Mouse (Mus musculus): Measurements from ENCODE around the gene Vill.

Vill gene

DNA sequence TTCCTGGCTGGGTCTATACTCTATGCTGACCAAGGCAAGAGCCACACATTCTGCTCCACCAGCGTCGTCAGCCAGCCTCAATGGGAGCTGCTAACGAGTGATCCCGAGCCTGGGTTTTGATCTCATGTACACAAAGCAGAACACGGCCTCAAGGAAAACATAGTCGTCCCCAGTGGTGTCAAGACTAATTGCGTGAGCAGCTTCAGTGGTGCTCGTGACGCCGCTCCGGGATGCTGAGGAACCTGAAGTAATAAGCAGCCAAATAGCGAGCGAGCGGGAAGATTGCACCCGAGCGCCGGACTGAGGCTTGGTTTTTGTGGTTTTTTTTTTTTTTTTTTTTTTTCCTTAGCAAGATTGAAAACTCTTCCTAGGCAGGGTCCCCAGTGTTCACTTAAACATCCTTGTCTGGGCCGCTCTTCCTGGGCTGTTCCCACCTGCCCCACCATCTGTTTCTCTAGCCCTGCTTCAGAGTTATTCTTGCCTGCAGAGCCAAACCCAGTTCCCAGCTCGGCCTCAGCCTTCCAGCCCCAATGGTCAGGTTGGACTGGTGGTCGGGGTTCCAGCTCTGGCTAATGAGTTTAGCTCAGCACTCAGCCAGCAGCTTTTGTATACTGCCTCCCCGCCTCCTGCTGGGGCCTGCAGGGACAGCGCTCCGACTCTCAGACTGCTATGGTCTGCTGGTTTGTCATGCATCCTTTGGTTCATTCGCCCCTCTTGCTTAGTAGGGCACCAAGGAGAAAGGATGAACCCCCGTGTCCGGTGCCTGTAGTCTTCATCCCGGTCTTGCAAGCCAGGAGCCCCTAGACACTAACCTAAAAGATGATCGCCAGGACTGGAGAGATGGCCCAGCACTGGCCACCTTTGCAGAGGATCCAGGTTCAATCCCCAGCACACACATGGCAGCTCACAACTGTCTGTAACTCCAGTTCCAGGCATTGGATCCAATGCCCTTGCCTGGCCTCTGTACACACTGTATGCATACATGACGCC, 17.6 kb upstream of the Vill start:
- DNase-seq (ENCODE audit: low spot score in 2 of 2), result no peak

DNA sequence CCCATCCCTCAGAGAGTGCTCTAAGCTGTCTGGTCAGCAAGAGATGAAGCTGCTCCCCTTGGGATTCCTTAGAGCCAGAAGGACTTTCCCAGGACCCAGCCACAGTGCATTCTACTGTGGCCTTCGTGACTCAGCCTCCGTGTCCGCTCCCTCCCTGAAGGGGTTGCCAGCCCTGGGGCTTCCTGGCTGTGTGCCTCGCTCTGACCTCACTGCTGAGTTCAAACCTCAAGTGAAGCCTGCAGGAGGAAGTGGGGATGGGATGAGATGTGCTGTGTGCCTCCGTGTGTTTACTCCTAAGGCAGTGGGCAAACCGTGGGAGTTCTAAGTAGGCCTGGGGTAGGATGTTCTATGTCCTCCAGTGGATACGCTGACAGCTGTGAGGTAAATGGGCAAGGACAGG, 16.7 kb upstream of the Vill start:
- peak; percentile 67 to 78 for DNase-seq (ENCODE audit: low spot score in 2 of 2)

DNA sequence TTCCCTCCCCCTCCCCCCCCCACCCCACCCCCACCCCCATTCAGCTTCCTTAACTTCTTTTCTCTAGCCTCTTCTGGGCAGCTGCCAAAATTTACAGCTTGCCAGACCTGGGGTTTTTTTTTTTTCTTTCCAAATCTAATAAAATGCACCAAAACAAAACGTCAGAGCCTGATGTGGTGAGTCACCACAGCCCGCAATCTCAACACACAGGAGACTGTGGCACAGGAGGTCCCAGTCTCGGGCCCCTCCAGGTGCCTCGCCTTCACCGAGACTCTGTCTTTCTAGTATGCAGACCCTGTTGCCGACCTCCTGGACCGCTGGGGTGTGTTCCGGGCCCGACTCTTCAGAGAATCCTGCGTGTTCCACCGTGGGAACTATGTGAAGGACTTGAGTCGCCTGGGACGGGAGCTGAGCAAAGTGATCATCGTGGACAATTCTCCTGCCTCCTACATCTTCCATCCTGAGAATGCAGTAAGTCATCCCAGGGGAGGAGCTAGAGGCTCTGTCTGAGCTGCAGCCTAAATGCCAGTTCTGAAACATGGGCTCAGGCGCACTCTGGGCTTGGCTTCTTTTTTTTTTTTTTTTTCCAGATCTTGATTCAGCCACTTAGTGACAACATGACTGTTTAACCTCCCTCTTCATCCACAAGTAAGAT, 15.4 kb upstream of the Vill start:
- no peak for DNase-seq (ENCODE audit: low spot score in 2 of 2)

DNA sequence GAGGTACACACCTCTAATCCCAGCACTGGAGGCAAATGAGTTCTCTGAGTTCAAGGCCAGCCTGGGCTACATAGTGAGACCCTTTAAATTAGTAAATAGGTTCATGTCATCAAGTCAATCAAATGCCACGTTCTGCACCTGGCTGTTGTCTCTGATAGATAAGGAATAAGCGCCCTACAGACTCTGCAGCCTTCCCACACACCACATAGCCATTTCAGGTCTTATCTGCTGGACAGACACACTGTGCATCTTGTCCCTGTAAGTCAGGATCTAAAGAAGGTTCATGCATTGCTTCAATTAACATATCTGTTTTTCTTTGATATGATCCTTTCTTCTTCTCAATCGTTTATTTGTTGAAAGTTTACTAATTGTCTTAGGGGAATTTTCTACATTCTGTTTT, 14.0 kb upstream of the Vill start:
- DNase-seq (ENCODE audit: low spot score in 2 of 2), result no peak

DNA sequence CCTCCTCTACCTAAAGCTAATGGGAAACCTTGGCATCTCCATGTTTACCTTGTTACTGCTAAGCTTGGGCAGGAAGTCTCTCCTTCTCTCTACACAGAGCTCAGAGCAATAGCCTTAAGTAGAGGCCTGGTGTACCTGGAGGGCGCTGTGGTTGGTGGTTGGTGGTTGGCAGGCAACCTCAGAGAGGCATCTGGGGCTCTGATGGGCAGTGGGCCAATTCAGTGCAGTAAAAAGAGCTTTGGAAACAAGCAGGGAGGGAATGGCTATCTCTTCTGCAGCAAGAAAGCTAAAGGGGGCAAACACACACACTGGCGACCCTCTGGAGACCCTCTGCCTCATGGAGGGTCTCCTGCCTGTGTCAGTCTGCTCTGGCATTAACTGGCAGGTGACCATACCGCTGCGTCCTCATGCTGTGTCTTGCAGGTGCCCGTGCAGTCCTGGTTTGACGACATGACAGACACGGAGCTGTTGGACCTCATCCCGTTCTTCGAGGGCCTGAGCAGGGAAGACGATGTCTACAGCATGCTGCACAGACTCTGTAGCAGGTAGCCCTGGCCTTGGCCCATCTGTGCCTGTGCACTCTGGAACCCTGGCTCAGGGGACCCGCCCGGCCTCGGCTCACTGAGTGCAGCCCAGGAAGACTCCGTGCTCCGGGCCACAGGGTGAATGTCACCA, 12.3 kb upstream of the Vill start:
- no peak for DNase-seq (ENCODE audit: low spot score in 2 of 2)

DNA sequence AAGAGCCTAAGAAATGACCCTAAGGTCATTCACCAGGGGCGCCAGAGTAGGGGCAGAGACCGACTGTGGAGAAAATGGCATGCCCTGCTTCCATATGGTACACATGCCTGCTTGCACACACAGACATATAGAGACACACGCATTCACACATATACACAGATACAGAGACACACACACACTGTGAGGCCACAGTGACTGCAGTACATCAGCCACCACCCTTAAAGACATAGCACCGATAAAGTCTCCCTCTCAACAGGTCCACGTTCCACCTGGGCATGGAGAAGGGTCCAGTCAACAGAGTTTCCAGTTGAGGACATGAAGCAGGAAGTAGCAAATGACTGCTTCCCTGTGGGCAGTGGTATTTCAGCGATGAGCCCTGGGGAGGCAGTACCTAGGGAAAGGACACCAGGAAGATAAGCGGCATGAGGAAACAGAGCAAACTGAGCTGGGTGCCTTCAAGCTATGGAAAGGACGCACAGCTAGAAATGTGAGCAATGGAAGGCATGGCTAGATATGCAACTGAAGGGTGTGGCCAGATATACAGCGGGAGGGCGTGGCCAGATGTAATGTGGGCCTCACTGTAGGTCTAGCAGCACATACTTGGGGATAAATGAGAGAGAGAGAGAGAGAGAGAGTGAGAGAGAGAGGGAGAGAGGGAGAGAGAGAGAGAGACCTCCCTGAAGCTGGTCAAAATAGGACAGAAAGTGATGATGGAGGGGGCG, 4.2 kb upstream of the Vill start:
- DNase-seq (ENCODE audit: low spot score in 2 of 2), result no peak

DNA sequence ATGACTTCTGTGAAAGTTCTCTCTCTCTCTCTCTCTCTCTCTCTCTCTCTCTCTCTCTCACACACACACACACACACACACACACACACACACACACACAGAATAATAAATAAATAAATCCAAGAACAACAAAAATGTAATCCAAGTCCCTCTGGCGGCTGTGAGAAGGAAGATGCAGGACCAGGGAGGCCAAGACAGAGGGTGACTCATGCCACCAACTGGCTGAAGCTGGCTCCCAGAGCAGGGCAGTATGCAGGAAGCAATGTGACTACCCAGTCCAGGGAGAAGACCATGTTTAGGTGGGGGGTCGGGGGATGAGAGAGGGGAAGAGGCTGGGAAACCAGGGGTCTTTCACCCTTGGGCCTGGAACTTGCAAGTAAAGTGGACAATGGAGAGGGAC, 1.4 kb upstream of the Vill start:
- peak in 1 of 2 experiments; percentile 62 for DNase-seq (ENCODE audit: low spot score in 2 of 2)

DNA sequence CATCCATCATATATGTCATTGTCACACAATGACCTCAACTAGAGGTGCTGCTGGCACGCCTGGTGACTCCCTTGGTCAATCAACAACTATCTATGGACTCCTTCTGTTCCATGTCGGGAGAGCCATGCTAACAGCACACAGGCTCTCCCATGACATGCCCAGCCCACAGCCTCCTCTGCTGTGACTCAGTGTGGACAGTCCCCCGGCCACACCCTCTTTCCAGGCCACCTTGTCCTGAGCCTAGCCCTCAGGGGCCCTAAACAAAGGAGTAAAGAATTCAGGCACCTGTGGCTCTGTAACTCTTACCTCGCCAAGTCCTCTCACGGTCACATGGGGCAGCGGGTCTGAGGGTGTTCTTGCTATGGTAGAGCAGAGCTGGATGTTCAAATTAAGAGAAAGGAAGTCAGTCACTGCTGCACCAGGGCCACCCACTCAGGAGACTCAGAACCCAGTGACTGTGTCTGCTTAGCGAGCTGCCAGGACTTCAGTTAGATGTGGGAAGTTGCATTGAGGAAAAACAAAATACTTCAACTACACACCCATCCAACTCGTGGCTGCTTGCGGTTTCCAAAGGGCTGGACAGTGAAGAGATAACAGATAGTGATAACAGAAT, 1.5 kb downstream of the Vill start:
- no peak for DNase-seq (ENCODE audit: low spot score in 2 of 2)

DNA sequence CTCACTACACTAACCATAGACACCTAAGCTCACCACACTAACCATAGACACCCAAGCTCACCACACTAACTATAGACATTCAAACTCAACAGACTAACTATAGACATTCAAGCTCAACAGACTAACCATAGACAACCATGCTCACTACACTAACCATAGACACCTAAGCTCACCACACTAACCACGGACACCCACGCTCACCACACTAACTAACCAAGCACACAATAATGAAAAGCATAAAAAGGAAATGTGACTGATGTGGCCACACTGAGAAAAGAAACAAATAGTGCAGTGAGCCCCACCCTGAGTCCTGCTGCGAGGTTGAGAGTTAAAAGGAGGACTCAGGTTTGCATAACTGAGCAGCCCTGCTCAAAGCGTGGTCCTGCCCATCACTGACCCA, 2.8 kb downstream of the Vill start:
- DNase-seq (ENCODE audit: low spot score in 2 of 2), result no peak

DNA sequence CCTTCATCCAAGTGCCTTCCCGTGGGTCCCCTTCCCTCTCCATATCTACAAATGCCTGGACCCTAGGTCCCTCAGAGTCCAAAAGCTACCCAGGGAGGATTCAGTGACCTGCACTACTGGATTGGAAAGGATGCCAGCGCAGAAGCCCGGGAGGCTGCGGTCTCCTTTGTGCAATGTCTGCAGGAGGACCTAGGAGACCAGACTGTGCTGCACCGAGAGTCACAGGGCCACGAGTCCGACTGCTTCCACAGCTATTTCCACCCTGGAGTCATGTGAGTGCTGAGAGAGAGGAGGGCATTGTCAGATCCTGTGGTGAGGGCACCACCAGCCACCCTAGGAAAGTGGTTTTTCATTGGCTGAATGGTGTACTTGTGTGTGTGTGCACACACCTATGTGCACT, 5.7 kb downstream of the Vill start:
- DNase-seq (ENCODE audit: low spot score in 2 of 2), result no peak

DNA sequence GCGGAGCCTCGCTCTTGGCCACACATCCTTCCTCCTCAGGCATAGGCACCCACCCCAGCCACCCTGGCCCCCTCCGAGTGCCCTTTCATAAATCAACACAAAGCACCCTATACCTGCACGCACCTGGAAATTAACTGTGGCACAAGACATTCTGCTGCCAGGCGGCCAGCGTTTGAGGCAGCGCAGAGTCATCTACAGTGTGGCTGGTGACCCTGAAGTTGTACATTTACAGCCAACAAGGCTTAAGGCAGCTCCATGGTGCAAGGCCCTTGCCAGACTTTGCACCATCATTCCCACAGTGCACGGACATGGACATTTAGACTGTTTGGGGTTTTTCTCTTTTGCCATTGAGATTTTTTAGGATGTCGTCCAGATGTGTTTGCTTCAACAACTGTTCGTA, 8.1 kb downstream of the Vill start:
- no peak for DNase-seq (ENCODE audit: low spot score in 2 of 2)

DNA sequence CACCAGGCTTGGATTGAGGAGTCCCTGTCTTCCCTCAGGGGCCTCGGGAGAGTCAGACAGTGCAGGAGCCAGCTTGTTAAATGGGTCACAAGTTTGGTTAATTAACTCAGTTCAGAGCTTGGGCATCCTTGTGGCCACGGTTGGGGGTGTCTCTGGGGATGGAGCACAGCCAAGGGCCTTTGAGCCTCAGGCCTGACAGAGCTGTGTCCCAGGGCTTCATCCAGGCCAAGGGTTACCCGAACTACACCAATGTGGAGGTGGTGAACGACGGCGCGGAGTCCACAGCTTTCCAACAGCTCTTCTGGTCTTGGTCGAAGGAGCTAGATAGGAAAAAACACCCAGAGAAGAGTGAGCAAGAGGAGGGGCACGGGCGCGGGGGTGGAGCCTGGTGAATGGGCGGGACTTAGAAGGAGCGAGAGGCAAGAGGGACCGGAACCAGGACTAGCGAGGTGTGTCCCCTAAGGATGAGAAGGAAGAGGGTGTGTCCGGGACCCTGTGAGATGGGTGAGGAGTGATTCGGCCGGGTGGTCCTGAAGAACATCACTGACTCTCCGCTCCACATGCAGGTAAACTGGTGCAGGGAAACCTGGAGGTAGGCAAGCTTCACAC, 10.6 kb downstream of the Vill start:
- no peak for DNase-seq (ENCODE audit: low spot score in 2 of 2)

DNA sequence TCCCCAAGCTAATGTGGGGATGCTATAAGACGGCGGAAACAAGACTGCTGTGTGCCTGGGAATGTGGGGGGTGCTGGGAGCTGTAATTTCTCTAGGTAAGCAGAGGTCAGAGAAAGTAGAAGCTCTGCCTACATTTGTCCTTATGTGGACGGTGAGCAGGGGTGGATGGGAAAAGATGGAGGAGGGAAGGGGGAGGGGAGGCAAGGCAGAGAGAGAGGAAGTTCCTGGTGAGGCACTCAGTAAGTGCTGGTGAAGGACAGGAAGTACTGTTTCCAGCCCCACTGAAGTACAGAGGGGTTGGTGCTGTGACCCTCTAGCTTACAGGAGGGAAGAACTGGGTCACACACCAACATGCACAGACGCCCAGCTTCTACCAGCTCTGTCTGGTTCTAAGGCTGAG, 11.7 kb downstream of the Vill start:
- no peak for DNase-seq (ENCODE audit: low spot score in 2 of 2)

DNA sequence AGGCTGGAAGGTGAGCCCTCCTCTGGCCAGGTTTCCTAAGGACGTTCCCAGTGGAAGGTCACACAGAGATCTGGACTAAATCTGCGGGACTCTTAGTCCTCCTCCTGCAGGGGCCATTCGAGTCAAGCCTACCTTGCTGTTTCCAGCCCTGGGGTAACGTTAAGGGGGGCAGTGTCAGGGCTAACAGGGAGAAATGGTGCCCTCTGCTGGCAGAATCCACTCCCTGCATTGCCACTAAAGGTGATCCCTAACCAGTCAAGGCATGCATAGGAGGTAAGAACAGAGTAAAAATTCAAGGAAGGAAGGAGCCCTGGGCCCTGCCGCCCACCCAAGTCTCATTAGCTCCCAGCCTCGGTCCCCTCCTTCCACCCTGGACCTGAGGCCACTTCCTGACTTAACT, 15.0 kb downstream of the Vill start:
- peak; percentile 74 to 78 for DNase-seq (ENCODE audit: low spot score in 2 of 2)

DNA sequence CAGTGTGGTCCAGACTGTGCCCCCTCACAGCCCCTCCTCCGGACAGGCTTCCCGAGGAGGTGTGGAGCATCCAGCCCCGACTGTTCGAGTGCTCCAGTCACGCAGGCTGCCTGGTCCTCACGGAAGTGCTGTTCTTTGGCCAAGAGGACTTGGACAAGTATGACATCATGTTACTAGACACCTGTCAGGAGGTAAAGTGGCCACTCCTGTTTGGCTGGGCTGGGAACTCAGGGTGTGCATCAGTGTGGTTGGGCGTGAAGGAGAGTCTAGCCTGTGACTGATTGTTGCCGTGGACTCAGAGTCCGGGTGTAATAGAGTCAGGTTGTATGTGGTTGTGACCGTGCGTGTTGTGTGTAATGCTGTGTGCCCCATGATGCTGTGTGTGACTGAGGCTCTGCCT, 15.7 kb downstream of the Vill start:
- DNase-seq (ENCODE audit: low spot score in 2 of 2), result no peak

DNA sequence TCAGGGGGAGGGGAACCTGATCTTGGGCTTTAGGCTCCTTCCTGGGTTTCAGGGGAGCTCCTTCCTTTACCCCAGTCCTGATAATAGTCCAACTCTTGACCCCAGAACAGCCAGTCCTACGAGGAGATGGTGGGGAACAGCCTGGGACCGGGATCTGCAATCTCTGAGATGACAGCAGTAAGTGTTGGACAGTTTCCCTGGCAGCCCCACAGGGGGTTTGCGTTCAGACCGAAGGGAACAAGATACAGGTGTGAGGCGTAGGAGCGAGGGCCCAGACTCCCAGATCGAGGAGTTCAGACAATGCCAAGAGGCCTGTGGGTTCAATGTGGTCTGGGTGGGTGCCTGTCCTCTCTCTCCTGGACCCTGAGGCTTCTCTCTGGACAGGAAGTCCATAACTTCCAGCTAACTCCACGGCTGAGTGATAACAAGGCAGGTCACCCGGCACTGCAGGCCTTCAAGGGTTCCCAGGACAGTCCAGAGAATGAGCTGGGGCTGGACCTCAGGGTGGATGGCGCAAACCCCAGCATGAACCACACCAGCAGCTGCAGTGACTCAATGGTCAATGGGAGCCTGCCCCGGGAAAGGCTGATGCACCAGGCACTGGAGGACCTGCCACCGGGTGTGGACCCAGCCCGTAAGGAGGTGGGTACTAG, 17.7 kb downstream of the Vill start:
- DNase-seq (ENCODE audit: low spot score in 2 of 2), result no peak

DNA sequence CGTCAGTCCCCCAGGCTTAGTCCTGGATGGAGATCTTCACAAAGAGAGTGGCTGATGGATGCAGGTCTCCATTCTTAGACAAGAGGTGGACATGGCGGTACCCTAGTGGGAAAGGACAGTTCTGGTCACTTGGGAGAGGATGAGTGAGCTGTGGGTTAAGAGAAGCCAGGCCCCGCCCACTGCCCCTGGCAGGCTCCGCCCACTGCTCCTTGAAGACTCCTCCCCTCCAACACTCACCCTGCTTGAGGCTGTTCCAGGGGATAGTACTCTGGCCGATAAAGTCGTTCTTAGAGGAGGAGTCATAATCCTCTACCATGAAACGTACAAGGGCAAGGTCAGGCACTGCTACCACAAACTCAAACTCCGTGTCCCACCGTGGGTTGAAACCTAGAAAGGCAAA, 19.2 kb downstream of the Vill start:
- no peak for DNase-seq (ENCODE audit: low spot score in 2 of 2)

DNA sequence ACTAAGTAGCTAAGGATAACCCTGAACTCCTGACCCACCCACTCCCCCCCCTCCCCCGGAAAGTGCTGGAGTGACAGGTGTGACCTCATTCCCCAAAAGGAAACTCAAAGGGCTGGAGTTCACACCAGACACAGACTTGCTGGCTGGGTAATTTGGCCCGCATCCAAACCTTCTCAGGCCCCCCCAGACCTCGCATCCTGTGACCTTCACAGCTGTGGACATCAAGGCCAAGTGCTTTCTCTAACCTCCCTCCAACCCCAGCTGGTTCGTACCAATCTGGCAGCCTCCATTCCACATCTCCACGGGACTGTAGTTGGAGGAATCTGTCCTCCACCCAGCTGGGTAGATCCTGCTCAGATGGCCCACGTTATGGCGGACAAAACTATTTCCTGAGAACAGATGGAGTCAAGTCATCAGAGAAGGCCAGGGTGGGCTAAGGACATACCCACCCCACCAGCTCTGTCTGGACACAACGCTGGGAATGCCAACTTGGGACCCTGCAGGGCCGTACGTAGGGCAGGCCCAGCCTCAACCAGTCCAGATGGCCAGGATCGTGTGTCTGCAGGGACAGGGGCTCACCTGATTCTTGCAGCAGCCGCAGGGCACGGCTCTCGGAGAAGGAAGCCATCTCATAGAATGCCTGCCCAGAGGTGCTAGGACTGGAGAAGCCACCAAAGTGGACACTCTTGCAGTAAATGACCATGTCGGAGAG, 20.8 kb downstream of the Vill start:
- no peak for DNase-seq (ENCODE audit: low spot score in 2 of 2)

DNA sequence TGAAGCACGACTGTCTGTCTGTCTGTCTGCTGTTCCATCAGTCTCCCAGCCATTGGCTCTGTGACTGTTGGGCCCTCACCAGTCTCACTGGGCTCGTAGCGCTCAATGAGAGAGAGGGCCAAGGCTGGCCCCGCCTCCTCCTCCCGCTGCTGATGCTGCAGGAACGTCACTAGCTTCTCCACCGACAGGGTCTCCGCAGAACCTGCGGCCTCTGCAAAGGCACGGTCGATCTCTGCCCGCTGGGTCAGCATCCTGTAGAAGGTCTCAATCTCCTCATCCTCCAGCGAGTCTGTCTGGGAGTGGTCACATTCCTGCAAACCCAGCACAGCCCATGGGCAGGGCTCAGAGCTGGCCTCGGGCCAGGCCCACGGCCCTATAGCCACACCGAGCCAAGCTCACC, 23.1 kb downstream of the Vill start:
- DNase-seq (ENCODE audit: low spot score in 2 of 2), result no peak
